Mouse (Mus musculus) hindbrain, embryonic 14.5 days (tissue): ENCODE data around the gene Kcnj4. TPM values are rescaled to one million over a fixed set of nuclear protein-coding genes. Genes with fewer than 3 reads are reported as not detected.
"Not testable (repeated sequence)": the region's sequence is repeated elsewhere in the genome, so short reads cannot be mapped to it uniquely, and the experiment has no call there.

Experiments
- ATAC-seq: fragments of 200-750 bp; cut with Nextera tagmentation; 2 replicates; pipeline ENCODE4 v1.8.0; 2017; ENCODE audit warnings: moderate number of reproducible peaks, mild to moderate bottlenecking, moderate TSS enrichment, moderate library complexity; ENCODE audit not compliant: low FRiP score
- DNase-seq: peaks from one replicate; pipeline ENCODE4 v3.0.0-alpha.2; 2015; ENCODE audit warnings: low spot score
- H3K27ac ChIP-seq: fragments of 300-500 bp; sonication (generic); 2 replicates; pipeline ENCODE4 v1.5.1; 2014; ENCODE audit warnings: mild to moderate bottlenecking, moderate library complexity
- H3K27me3 ChIP-seq: fragments of 300-500 bp; sonication (generic); 2 replicates; pipeline ENCODE4 v1.6.1; 2014; ENCODE audit warnings: mild to moderate bottlenecking, low read length, mixed read lengths; ENCODE audit not compliant: control insufficient read depth, insufficient read depth
- H3K36me3 ChIP-seq: fragments of 300-500 bp; sonication (generic); replicated peaks from 2 replicates; pipeline ENCODE4 v1.6.1; 2014; ENCODE audit not compliant: control insufficient read depth, insufficient read depth
- H3K4me1 ChIP-seq: fragments of 300-500 bp; sonication (generic); replicated peaks from 2 replicates; pipeline ENCODE4 v1.6.1; 2014; ENCODE audit warnings: antibody characterized with exemption, low read length, mixed read lengths; ENCODE audit not compliant: control insufficient read depth, insufficient read depth
- H3K4me2 ChIP-seq: fragments of 300-500 bp; sonication (generic); replicated peaks from 2 replicates; pipeline ENCODE4 v1.6.1; 2014; ENCODE audit warnings: mild to moderate bottlenecking, moderate library complexity
- H3K4me3 ChIP-seq: fragments of 300-500 bp; sonication (generic); replicated peaks from 2 replicates; pipeline ENCODE4 v1.5.1; 2014; ENCODE audit warnings: mild to moderate bottlenecking, low read length
- H3K9ac ChIP-seq: fragments of 300-500 bp; sonication (generic); 2 replicates; pipeline ENCODE4 v1.6.1; 2014
- H3K9me3 ChIP-seq: fragments of 300-500 bp; sonication (generic); 2 replicates; pipeline ENCODE4 v1.6.1; 2016; ENCODE audit warnings: low read length; ENCODE audit not compliant: control insufficient read depth
- WGBS: fragments of 180-500 bp; shearing (Covaris S2); extraction: QIAGEN DNeasy Blood & Tissue Kit; methylation state at CpG from one replicate; pipeline ENCODE4 v1.1.7; 2014; 5-methylcytosine and 5-hydroxymethylcytosine counted together
- polyA plus RNA-seq: library from polyadenylated mRNA; unstranded; fragments of >200 nt; fragmentation: Nextera tagmentation; extraction: Ambion mirVana; gene quantifications from 2 replicates; pipeline ENCODE4 v1.2.1, GENCODE M21; 2014

The Kcnj4 gene
- polyA plus RNA-seq, 1 experiment from 2014 or later, result not detected

- no peaks in the 10 kb centered on the region for H3K36me3 ChIP-seq
- no peak for ATAC-seq
- no peak overlapping the region; the same call in 1 of the 2 replicates for H3K4me2 ChIP-seq
- no peaks in the 10 kb centered on the region for H3K27me3 ChIP-seq
- no peaks in the 10 kb centered on the region for H3K4me1 ChIP-seq
- no peak for DNase-seq
- H3K27ac ChIP-seq, result no peak overlapping the region
- no peaks in the 10 kb centered on the region for H3K9me3 ChIP-seq
- no peak overlapping the region for H3K9ac ChIP-seq
- 56% methylated on average over 10 of the region's 10 CpGs for whole genome bisulfite sequencing
- H3K4me3 ChIP-seq, result no peak overlapping the region
Observed at GRCm38 (mm10) chr15:79471095-79471494, 33.9 kb downstream of the Kcnj4 start.

GRCm38 (mm10) chr15:79470583-79470982, 34.5 kb downstream of the Kcnj4 start:
- peak overlapping the region; percentile 14; the same call in 1 of the 2 replicates for H3K4me3 ChIP-seq
- ATAC-seq, result no peak
- 31% methylated on average over 17 of the region's 17 CpGs for WGBS
- no peaks in the 10 kb centered on the region for H3K9me3 ChIP-seq
- H3K4me1 ChIP-seq, result no peaks in the 10 kb centered on the region
- no peaks in the 10 kb centered on the region for H3K27me3 ChIP-seq
- DNase-seq, result no peak
- H3K36me3 ChIP-seq, result no peaks in the 10 kb centered on the region
- peak overlapping the region; percentile 31 for H3K4me2 ChIP-seq
- H3K9ac ChIP-seq, result no peak overlapping the region
- no peak overlapping the region for H3K27ac ChIP-seq

GRCm38 (mm10) chr15:79469577-79469976, 35.5 kb downstream of the Kcnj4 start:
- Histone ChIP-seq H3K4me3 (no peak overlapping the region), H3K9me3 (no peaks in the 10 kb centered on the region), H3K36me3 (no peaks in the 10 kb centered on the region), H3K27ac (no peak overlapping the region), H3K4me2 (no peak overlapping the region), H3K9ac (no peak overlapping the region), H3K4me1 (no peaks in the 10 kb centered on the region), H3K27me3 (no peaks in the 10 kb centered on the region)
- DNase-seq (no peak), ATAC-seq (no peak)
- WGBS, result 71% methylated on average over 5 of the region's 5 CpGs

GRCm38 (mm10) chr15:79466601-79467286, 38.3 kb downstream of the Kcnj4 start:
- H3K27ac ChIP-seq, result no peak overlapping the region
- H3K27me3 ChIP-seq, result no peaks in the 10 kb centered on the region
- H3K4me2 ChIP-seq, result no peak overlapping the region
- H3K4me3 ChIP-seq, result no peak overlapping the region
- H3K36me3 ChIP-seq, result no peaks in the 10 kb centered on the region
- 5% methylated on average over 18 of the region's 18 CpGs for WGBS
- DNase-seq (peak; percentile 94), ATAC-seq (peak; percentile 83; the same call in 1 of the 2 replicates)
- H3K9me3 ChIP-seq, result no peaks in the 10 kb centered on the region
- no peak overlapping the region for H3K9ac ChIP-seq
- no peaks in the 10 kb centered on the region for H3K4me1 ChIP-seq

- Histone ChIP-seq H3K27ac (no peak overlapping the region), H3K9me3 (no peaks in the 10 kb centered on the region), H3K9ac (no peak overlapping the region), H3K4me2 (no peak overlapping the region), H3K4me1 (no peaks in the 10 kb centered on the region), H3K4me3 (no peak overlapping the region), H3K36me3 (no peaks in the 10 kb centered on the region), H3K27me3 (no peaks in the 10 kb centered on the region)
- DNase-seq (no peak), ATAC-seq (no peak)
- WGBS, result 75% methylated on average over 6 of the region's 6 CpGs
Observed at GRCm38 (mm10) chr15:79456546-79456945, 48.5 kb downstream of the Kcnj4 start.

GRCm38 (mm10) chr15:79456104-79456503, 48.9 kb downstream of the Kcnj4 start:
- not testable (repeated sequence) for H3K9ac ChIP-seq, H3K27me3 ChIP-seq, H3K4me3 ChIP-seq, DNase-seq, ATAC-seq, H3K36me3 ChIP-seq, H3K4me1 ChIP-seq, H3K4me2 ChIP-seq, H3K9me3 ChIP-seq, H3K27ac ChIP-seq
- 65% methylated on average over 6 of the region's 6 CpGs for WGBS

GRCm38 (mm10) chr15:79455106-79455810, 49.8 kb downstream of the Kcnj4 start, which contains the start of gene Csnk1e:
Gene Csnk1e (minus strand): TSS chr15:79455566.
- H3K4me3 ChIP-seq, result peak within 1 kb of the TSS; percentile 24
- peak; percentile 46 for DNase-seq
- H3K9ac ChIP-seq, result peak within 1 kb of the TSS; percentile 24; the same call in 1 of the 2 replicates
- 0 out of 2 replicates have a peak, but pooled peaks cover 3% of the 10 kb centered on the region for H3K9me3 ChIP-seq
- no peak within 1 kb of the TSS for H3K27ac ChIP-seq
- 2% methylated on average over 24 of the region's 24 CpGs for WGBS
- no peaks in the 10 kb centered on the region for H3K36me3 ChIP-seq
- H3K4me1 ChIP-seq, result no peaks in the 10 kb centered on the region
- no peaks in the 10 kb centered on the region for H3K27me3 ChIP-seq
- ATAC-seq, result no peak; the same call in 1 of the 2 replicates
- peak within 1 kb of the TSS; percentile 57 for H3K4me2 ChIP-seq

GRCm38 (mm10) chr15:79453831-79454230, 51.2 kb downstream of the Kcnj4 start:
- Histone ChIP-seq H3K27me3 (no peaks in the 10 kb centered on the region), H3K27ac (no peak overlapping the region), H3K9me3 (0 out of 2 replicates have a peak, but pooled peaks cover 3% of the 10 kb centered on the region), H3K4me1 (no peaks in the 10 kb centered on the region), H3K4me2 (no peak overlapping the region), H3K4me3 (no peak overlapping the region), H3K9ac (no peak overlapping the region), H3K36me3 (no peaks in the 10 kb centered on the region)
- no peak for DNase-seq
- 89% methylated on average over 4 of the region's 4 CpGs for WGBS
- no peak for ATAC-seq

GRCm38 (mm10) chr15:79448041-79448440, 57.0 kb downstream of the Kcnj4 start:
- Histone ChIP-seq H3K4me3 (no peak overlapping the region), H3K9me3 (0 out of 2 replicates have a peak, but pooled peaks cover 3% of the 10 kb centered on the region), H3K4me2 (no peak overlapping the region), H3K27ac (no peak overlapping the region), H3K27me3 (no peaks in the 10 kb centered on the region), H3K9ac (no peak overlapping the region), H3K36me3 (no peaks in the 10 kb centered on the region), H3K4me1 (0 out of 2 replicates have a peak, but pooled peaks cover 1% of the 10 kb centered on the region)
- ATAC-seq (no peak), DNase-seq (no peak)
- WGBS, result 92% methylated on average over 3 of the region's 3 CpGs
